Mouse (Mus musculus): ENCODE measurements around the gene Slc20a1.

Slc20a1 gene

DNA sequence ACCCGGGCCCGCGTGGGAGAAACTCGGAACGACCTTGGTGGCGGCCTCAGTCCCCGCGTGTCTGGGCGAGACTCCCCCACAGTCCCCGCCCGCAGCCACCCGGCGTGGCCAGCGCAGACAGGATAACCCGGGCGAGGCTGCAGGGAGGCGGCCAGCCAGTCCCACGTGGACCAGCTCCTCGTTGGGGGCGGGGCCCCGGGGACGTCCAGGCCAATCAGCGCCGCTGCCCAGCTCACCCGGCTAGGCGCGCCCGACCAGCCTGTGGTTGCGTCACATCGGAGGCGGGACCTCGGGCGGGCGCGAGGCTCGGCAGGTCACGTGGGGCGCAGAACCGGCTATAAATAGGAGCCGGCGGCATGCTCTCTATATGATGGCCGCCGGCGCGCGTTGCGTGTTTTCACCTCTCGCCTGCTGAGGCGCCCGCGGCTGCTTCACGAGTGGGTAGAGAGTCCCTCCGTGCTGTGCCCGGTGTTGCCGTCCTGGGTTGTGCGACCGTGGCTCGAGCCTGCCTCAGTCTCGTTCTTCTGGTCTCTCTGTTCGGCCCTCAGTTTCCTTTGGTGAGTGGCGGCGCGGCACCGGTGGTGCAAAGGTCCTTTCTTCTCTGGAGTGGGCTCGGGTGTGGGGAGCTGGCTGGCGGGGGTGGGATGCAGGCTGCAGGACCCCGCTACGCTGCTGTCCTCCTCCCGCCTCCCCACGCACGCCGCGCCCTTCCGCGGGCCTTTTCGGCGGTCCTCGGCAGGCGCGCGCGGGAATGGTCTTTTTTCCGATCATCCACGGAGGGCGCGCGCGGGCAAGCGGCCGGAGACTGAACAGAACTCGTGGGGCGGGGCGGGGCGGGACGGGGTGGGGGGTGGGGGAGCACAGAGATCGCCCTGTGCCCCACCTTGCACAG is at the start of gene Slc20a1:
TSS of gene Slc20a1 (plus strand) at position 329 of the 892 bp plus-strand sequence.
- peak; percentile 98 to 99 for DNase-seq (ENCODE audit: low spot score in 2 of 2)

DNA sequence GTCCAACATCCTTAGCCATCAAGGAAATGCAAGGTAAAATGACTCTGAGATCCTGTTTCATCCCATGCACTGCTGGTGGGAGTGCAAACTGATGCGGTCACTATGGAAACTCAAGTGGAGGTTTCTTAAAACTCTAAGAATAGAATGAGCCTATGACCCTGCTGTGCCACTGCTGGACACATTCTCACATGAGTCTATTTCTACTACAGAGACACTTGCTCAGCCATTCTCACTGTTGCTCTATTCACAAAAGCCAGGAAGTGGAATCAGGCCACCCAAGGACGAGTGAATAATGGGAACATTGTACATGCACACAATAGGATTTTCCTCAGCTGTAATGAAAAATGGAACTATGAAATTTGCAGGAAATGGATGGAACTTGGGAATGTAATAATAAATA is 49.7 kb upstream of the Slc20a1 start:
- DNase-seq (ENCODE audit: low spot score in 2 of 2) = no peak

DNA sequence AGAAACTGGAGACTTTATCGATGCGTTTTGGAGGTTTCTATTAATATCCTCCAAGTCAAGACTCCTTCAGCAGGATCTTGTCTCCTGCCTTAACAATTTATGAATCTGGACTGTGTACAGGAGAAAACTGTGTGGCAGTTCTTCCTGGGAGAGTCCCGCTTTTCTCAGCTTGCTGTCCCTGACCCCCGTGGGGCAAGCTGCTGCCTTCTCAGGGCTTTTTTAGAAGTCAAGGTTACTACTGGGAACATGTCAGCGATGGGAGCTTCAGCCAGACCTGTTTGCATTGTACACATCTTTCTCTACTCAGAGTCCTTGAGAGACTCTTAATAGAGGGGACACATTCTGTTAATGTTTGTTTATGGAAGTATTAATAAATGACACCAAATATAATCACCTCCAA is 48.2 kb upstream of the Slc20a1 start:
- DNase-seq (ENCODE audit: low spot score in 2 of 2) = no peak

DNA sequence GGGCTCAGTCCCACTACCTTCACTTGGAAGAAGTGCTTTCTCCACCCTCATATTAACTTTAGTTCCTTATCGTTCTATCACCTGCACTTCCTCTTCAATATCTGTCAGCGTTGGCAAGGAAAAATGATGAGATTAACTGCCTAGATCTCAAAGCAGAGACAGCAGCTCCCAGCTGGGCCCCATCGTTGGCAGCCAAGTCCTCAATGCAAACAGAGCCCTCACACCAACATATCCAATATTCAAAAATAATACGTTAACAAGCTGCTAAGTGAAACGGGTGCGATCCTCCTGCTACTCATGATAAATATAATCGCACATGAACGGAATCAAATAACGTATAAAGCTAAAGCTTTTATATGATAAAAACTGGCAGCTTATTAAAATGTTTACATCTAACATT is 47.5 kb upstream of the Slc20a1 start:
- DNase-seq (ENCODE audit: low spot score in 2 of 2) = no peak

DNA sequence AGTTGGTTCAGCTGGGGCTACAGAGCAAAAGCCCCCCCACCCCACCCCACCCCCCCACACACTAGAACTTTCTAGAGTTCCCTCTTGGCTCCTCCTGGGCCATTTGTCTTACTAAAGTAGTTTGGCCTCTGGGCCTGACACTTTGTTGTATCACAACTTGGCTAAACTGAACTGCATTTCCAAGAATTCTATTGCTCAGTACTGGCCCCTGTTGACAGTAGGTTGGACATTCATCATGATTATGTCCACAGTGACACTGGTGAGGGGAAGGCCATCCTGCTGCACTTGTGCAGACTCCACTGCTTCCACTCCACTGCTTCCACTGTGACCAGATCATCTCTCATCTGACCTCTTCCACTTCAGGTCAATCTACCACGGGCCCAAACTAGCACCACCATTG is 45.8 kb upstream of the Slc20a1 start:
- no peak for DNase-seq (ENCODE audit: low spot score in 2 of 2)

DNA sequence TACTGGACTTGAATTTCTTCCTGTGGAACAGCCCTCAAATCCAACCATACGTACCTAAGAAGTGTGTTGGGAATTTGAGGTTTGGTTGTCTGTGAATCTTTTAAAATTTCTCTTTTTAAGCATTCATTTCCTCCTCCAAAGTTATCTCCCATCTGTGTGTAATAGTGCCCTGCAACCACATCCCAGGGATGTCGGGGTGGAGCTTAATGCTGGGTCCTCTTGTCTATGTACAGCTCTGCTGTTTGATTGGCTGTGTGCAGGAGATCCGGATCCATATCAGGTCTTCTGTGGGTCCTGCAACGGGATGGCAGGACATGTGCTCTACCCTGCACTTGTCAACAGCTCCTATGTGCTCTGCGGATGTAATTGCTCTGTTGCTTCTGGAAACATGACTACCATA is 33.7 kb upstream of the Slc20a1 start:
- DNase-seq (ENCODE audit: low spot score in 2 of 2) = no peak

DNA sequence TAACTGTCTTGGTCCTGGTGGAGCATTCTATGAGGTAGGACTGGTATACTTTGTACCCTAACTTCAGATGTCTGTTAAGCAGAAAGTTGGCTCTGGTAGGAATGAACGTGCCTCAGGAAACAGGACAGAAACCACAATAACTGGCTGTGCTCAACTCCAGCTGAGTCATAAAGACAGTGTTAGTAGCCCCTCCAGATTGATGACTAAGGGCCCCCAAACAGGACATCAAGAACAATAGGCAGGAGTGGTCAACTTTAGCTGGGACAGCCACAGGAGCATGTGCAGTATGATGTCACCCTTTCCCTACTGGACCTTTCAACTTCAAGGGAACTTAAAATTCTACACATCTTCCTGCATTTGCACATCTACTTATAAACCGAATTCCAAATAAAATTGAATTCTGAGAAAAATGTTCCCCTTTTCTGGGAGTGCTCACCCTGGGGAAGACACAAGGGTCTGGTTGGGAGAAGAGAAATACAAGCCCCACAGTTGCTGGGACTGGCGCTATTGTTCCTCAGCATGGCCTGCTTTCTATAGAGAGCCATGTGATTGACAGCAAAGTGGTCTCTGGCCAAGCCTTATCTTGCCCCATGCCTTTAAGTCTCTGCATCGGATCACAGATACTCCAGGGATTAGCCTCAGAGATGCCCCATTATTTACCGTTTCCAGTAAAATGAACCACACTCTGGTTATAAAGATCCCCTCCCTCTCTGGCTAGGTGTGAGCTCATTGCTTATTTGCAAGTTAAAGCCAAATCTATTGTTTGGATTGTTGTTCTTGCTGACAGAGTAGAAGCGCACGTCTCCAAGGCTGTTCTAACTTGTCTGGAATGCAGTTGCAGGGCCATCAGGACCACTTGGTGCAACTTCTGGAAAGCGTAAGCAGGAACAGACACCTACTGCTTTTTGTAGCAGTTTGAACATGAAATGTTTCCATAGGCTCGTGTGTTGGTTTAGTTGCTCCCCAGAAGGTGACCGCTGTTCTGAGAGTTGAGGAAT is 31.8 kb upstream of the Slc20a1 start:
- DNase-seq (ENCODE audit: low spot score in 2 of 2) = no peak

DNA sequence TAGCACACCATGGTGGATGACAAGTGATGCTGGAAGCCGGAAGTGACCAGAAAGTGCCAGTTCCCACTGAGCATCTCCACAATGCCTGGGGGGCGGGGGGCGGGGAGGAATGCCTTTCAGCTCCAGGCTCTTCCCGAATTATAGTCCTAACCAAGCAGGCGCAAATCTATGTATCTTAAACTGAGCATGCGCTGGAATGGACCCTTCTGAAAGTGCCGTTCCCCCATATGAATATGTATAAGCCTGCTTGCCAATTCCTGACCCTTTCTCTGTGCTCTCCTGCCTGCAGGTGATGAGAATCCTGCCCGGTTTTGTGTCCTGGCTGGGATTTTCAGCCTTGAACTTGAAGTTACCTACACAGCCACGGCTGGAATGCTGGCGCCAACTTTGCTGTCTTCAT is 25.2 kb upstream of the Slc20a1 start:
- no peak for DNase-seq (ENCODE audit: low spot score in 2 of 2)

DNA sequence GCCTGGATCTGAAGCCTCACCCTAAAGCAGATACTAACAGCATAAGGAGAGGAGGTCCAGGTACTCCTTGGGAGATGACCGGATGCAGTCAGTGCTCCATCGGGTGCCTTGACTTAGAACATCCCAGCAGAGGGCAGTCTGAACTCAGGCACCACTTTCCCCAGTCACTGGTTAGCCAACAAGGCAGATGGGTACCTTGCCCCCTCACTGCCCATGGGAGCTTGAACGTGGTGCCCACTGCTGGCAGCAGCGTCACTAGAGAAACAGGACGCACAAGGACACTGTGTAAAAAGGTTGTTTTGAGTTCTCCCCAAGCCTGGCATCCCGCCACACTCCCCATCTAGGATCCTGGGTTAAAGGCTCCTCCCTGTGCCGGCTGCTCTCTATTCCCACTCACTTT is 24.1 kb upstream of the Slc20a1 start:
- peak; percentile 58 to 66 for DNase-seq (ENCODE audit: low spot score in 2 of 2)

DNA sequence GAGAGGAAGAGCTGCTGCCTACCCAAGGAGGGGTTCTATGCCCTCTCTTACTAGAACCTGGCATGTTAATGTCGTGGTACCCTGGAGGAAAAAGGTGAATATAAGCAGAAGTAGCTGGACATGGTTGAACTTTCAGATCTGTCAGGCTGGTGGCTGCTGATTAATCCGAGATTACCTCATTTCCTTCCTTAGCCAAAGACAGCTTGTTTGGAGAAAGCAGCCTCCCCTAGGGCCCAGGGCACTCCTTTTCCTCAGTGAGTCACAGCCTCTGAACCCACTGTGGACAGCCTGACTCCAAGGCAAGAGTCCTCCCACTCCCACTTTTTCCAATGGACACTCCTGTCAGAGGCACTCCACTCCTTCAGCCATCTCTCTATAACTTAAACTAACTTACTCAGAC is 22.9 kb upstream of the Slc20a1 start:
- peak in 1 of 2 experiments; percentile 18 for DNase-seq (ENCODE audit: low spot score in 2 of 2)

DNA sequence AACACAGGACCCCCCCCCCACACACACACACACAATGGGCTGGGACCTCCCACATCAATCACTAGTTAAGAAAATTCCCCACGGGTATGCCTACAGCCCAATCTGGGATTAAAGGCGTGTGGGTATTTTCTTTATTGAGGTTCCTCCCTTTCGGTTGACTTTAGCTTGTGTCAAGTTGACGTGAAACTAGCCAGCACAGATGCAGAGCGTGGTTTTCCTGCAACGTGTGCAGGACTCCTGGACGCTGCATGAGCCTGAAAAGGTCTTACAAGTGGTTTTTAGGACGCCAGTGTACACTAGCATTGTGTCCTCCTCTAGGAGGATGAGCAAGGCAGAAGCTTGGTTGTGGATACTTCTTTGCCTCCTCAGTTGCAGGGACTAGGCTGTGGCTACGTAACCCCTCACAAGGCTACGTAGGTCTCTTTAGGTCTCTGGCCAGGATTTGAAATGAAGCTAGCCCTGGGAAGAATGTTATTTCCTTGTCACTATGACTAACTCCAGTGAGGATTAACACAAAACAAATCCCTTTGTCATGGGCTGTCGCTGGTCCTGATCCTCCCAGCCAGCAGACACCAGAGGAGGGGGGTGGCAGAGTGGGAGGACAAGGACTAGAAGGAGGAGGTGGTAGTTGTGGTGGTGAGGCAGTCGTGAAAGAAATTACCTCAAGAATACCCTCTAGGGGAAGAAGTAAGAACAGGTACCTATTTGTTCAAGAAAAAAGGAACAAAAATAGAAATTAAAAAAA is 21.7 kb upstream of the Slc20a1 start:
- no peak for DNase-seq (ENCODE audit: low spot score in 2 of 2)

DNA sequence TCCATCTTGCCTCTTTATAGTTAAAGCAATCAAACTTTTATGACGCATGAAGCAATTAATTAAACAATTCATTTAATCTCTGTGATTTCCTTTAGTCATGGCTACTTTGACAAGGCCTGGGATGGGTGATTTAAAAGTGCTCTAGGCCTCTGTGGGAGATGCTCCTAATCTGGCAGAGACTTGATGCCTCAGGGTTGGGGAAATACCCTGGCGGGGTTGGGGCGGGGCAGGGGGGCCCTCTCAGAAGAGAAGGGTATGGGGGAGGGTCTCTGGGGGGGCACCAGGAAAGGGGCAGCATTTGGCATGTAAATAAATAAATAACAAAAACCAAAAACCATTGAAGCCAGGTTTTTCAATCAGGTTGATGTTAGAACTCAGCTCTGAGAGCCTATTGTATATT is 20.9 kb upstream of the Slc20a1 start:
- no peak for DNase-seq (ENCODE audit: low spot score in 2 of 2)

DNA sequence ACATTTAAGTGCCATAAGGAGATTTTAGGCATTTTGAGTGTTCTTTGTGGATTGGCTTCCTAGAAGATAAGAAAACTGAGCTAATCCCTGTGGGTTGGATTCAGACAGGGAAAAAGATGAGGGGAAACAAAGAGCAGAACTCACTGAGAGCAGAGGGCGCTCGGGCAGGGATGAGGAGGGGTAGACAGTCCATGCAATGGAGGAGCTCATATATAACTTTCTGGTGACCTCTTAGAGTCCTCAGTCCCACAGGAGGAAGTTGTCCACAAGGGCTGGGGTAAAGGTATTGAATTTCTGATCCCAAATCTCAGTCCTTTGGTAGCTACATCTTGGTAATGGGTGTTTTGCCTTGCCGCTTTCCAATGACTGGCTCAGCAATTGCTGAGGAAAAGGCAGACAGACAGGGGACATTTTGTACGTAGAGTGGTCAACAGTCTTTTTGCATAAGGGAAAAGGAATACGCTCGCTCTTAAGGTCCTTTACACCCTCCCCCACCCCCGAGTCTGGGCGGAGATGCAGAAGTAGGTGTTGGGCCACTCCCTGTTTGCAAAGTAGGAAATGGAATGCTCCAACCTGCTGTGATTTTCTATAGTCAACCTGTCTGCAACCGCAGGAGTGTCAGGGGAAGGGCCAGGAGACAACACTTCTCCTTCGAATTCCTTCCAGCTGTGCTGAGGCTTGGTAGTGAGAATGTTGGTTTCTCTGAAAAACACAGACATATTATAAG is 20.2 kb upstream of the Slc20a1 start:
- DNase-seq (ENCODE audit: low spot score in 2 of 2) = no peak

DNA sequence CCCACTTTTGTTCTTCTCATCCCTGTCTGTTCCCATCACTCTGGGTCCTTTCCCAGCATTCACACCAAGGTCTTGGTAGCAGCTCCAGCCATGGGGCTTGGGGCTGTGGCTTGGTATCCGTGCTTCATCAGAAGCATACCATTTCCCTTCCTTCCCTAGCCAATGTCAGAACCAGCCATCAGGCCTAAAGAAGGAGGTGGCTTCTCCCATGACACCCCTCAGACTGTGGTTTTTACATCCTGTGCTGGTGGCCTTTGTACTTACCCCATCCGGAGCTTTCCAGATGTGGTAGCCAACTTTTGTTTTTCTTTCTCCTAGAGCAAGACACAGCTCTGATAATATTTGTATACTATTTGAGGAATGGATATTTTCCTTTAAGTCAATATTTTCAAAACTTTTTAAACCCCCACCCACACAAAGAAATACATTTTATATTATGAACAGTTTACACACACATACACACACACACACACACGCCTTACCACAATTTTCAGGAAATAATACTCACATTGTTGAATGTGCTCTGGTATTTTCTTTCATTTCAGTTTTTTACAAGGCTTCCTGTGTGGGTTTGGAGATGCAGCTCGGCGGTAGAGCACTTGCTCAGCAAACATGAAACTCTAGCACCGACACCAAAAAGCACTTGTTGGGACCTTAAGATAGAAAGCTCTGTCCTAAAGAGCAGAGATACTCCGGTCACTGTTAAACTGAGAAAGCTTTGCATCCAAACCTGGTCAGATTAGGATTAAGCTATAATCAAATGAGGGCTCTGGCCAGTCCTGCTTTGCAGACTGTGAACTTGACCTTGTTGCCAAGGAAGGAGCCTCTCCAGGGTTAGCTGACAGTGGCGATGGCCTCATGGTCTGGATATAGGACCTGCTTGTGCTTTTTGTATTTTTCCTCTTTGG is 18.4 kb upstream of the Slc20a1 start:
- peak; percentile 64 to 69 for DNase-seq (ENCODE audit: low spot score in 2 of 2)

DNA sequence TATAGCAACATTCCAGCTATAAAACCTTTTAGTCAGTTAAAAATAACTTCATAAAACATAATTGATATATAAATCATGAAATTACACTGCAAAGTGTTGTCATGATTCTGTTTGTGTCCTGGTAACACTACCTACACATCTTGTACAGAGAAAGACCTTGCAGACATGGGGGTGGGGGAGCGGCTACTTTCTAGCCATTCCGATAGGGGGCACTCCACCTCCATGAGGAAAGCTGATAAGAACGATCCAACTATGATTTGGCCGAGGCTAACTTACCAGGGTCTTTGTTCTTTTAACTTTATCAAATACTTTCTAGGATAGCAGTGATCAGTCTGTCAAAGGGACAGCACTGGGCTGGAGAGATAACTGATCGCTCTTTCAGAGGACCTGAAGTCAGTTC is 17.1 kb upstream of the Slc20a1 start:
- DNase-seq (ENCODE audit: low spot score in 2 of 2) = peak in 1 of 2 experiments; percentile 20

DNA sequence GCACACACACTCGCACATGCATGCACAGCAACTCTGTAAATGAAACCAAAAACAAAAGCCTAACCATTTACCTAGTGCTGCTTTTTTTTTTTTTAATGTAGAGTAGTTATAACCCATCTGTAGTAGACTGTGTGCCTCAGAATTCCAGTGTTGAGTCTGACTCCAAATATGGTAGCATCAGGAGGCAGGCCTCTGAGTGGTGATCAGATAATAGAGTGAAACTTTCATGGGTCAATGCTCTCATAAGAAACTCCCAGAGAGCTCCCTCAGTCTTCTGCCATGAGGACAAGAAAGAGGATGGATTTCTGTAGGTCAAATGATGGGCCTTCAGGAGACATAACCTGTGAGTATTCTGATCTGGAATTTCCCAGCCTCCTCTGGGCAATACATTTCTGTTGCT is 16.2 kb upstream of the Slc20a1 start:
- no peak for DNase-seq (ENCODE audit: low spot score in 2 of 2)

DNA sequence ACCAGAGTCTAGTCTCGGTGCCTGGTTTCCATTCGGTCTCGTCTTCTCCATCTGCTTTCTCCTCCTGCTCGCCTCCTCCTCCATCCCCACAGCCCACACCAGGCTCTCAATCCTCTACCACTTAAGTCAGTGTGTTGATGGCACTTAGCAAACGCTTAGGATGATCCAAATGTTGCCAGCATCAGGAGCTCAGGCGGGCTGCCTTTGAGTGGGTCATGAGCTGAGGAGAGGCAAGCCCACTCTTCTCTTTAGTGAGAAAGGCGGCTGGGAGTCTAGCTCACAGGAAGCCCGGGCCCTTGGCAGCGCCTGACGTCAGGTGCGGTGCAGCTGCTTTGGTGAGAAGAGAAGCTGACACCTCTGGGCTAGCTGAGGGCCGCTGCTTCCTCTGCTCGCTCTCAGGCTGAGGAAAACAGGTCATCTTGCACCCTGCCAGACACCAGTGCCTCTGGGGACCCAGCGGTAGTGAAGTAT is 15.0 kb upstream of the Slc20a1 start:
- peak; percentile 89 to 91 for DNase-seq (ENCODE audit: low spot score in 2 of 2)

DNA sequence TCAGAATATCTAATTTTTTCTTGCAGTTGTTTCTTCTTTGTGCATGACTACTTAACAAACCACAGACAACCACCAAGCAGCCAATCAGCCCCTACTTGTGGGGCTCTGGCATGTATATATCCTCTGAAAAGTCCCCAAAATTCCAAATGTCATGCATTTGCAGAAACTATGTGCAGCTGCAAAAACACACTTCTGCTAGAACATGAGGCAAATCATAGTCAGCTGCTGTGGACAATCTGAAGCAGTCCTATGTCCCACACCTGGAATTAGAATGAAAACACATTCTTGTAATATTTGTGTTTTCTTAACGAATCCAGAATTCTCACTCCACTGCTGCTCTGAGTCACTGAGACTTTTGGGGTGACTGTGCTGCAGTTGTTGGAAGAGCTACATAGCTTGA is 13.7 kb upstream of the Slc20a1 start:
- no peak for DNase-seq (ENCODE audit: low spot score in 2 of 2)

DNA sequence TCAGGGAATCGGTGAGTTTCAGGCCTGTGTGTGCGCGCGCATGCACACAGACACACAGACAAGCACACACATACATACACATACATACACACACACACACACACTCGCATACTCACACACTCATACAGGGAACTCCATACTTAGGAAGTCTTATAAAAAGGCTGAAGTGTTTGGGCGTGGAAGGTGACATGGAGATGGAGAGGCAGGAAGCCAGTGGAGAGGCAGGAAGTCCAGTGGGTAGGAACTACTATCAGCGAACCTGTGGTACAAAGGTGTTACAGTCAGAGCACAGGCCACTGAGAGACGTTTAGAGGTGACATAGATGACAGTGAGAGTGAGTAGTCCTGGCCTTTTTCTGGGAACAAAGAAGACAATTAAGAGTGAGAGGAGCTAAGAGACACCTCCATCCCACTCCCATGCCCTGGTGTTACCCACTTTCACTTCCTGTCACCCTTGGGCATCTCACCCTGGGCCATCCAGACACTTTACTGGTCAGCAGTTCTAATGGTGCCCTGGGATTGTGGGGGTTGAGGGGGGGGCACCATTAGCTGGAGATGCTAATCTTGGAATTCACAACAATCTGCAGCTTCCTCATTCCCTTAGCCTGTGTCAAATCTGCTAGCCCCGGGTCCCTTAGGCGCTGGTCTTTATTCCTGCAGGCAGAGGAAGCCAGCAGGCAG is 12.8 kb upstream of the Slc20a1 start:
- peak; percentile 15 to 54 for DNase-seq (ENCODE audit: low spot score in 2 of 2)
